Mouse (Mus musculus) testis, adult 2 months (tissue): ENCODE results near the gene Lrp1.

Experiments used
- CTCF ChIP-seq: fragments of 200-500 bp; IDR thresholded peaks from 2 replicates; pipeline ENCODE4 v1.5.1; 2012; ENCODE audit warnings: low read depth, mild to moderate bottlenecking, inconsistent platforms, low read length, moderate library complexity; ENCODE audit not compliant: control insufficient read depth, insufficient read depth, insufficient replicate concordance
- POLR2A ChIP-seq: fragments of 200-500 bp; IDR thresholded peaks from 2 replicates; pipeline ENCODE4 v1.6.1; 2012; ENCODE audit warnings: low read depth, mild to moderate bottlenecking, inconsistent platforms, low read length, moderate library complexity; ENCODE audit not compliant: control insufficient read depth

- no peak for TF ChIP-seq POLR2A
- no peak for TF ChIP-seq CTCF
Measured at GRCm38 (mm10) chr10:127491128-127491512, 129.8 kb downstream of the Lrp1 start.
